Comparison of ENCODE assay signal across 21 mouse cellular contexts in the genomic region with DNA sequence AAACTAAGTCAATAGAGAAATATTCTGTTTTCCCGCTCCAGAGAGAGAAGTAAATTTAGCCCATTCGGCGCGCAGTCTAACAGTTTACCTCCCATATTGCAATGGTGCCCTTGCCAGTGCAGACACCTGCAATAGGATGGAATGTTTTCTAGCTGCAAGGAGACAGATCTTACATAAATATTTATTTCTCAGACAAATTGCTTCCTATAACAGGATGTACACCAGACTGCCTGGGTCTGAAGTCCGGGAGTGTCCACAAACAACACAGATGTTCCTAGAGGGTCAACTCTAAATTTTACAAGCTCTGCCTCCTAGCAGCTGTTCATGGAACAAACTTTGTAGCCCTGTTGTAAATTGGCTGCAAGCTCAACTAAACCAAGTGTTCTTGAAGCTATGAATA.
"Had no signal": no experiment of that assay in that cellular context is flagged by ENCODE, and none has a peak within 500 bp of the region (broad histone marks: within the 10 kb centered on the region; RNA-seq: fewer than 3 reads in every experiment).

No protein-coding gene starts in this region.

- H3K27ac ChIP-seq: kidney, embryonic 15.5 days; left cerebral cortex, adult 2 months; limb, embryonic 13.5 days; liver, embryonic 12.5 days; liver, embryonic 15.5 days; stomach, postnatal 0 days had no signal

- ATAC-seq: hindbrain, embryonic 16.5 days; liver, embryonic 12.5 days had no signal

- H3K4me2 ChIP-seq: kidney, embryonic 15.5 days; limb, embryonic 13.5 days; liver, embryonic 12.5 days; liver, embryonic 15.5 days; midbrain, embryonic 11.5 days had no signal

- H3K4me1 ChIP-seq: kidney, embryonic 15.5 days; limb, embryonic 13.5 days; liver, embryonic 12.5 days; liver, embryonic 15.5 days had no signal

- H3K9ac ChIP-seq: kidney, embryonic 15.5 days; limb, embryonic 13.5 days; liver, embryonic 12.5 days; liver, embryonic 15.5 days had no signal

- H3K4me3 ChIP-seq: kidney, embryonic 15.5 days; left cerebral cortex, adult 2 months; limb, embryonic 13.5 days; liver, embryonic 12.5 days; liver, embryonic 15.5 days had no signal

- H3K36me3 ChIP-seq: kidney, embryonic 15.5 days; limb, embryonic 13.5 days; liver, embryonic 12.5 days; liver, embryonic 15.5 days had no signal

- H3K9me3 ChIP-seq: kidney, embryonic 15.5 days; limb, embryonic 13.5 days; liver, embryonic 15.5 days had no signal

- DNase-seq: kidney, adult 11 months; kidney, adult 8-10 months; kidney, postnatal 10 days; kidney, postnatal 36 days; layer of hippocampus, postnatal 36 days; liver; midbrain, embryonic 14.5 days; right cerebral cortex, adult 18-20 months; right cerebral cortex, postnatal 14 days; right cerebral cortex, postnatal 4 days; thymus, adult 2 months; thymus, postnatal 14 days; thymus, postnatal 4 days had no signal

- H3K27me3 ChIP-seq: kidney, embryonic 15.5 days; limb, embryonic 13.5 days; liver, embryonic 12.5 days; liver, embryonic 15.5 days had no signal
